Mouse (Mus musculus): ENCODE results near the gene Cdc42. TPM values are rescaled to one million over a fixed set of nuclear protein-coding genes. Genes with fewer than 3 reads are reported as not detected.

Gene Cdc42
- polyA plus RNA-seq, 1 experiment from 2014 or later, result 749 TPM

GRCm38 (mm10) chr4:137277166-137277513 lies 80.4 kb downstream of the Cdc42 start, which contains the start of gene Wnt4:
Gene Wnt4 (plus strand): TSS chr4:137277489.
- ATAC-seq, result peak; percentile 62
- Histone ChIP-seq H3K9ac (replicated peaks) (peak within 1 kb of the TSS; percentile 67), H3K9me3 (no peaks in the 10 kb centered on the region), H3K4me3 (replicated peaks) (peak within 1 kb of the TSS; percentile 50), H3K4me1 (replicated peaks) (peaks cover 31% of the 10 kb centered on the region), H3K27ac (no peak within 1 kb of the TSS; the same call in 1 of the 2 replicates), H3K27me3 (peaks cover 87% of the 10 kb centered on the region), H3K4me2 (replicated peaks) (peak within 1 kb of the TSS; percentile 92), H3K36me3 (no peaks in the 10 kb centered on the region)
- 1% methylated on average over 32 of the region's 45 CpGs for WGBS

GRCm38 (mm10) chr4:137276443-137277165 lies 80.9 kb downstream of the Cdc42 start:
- Histone ChIP-seq H3K9me3 (no peaks in the 10 kb centered on the region), H3K4me3 (replicated peaks) (peak overlapping the region; percentile 50), H3K9ac (replicated peaks) (peak overlapping the region; percentile 67), H3K27ac (no peak overlapping the region), H3K4me2 (replicated peaks) (peak overlapping the region; percentile 92), H3K36me3 (no peaks in the 10 kb centered on the region), H3K4me1 (replicated peaks) (peaks cover 31% of the 10 kb centered on the region), H3K27me3 (peaks cover 82% of the 10 kb centered on the region)
- 2% methylated on average over 36 of the region's 46 CpGs for WGBS
- ATAC-seq, result peak; percentile 10; the same call in 1 of the 2 replicates

- no peak overlapping the region for H3K9ac ChIP-seq (replicated peaks)
- no peaks in the 10 kb centered on the region for H3K9me3 ChIP-seq
- no peak overlapping the region for H3K27ac ChIP-seq
- no peak for ATAC-seq
- whole genome bisulfite sequencing, result 7% methylated on average over 6 of the region's 6 CpGs
- peaks cover 59% of the 10 kb centered on the region for H3K27me3 ChIP-seq
- H3K4me2 ChIP-seq (replicated peaks), result no peak overlapping the region
- no peaks in the 10 kb centered on the region for H3K36me3 ChIP-seq
- H3K4me1 ChIP-seq (replicated peaks), result peaks cover 26% of the 10 kb centered on the region
- no peak overlapping the region for H3K4me3 ChIP-seq (replicated peaks)
Measured at GRCm38 (mm10) chr4:137274304-137274703, 83.2 kb downstream of the Cdc42 start.

DNA sequence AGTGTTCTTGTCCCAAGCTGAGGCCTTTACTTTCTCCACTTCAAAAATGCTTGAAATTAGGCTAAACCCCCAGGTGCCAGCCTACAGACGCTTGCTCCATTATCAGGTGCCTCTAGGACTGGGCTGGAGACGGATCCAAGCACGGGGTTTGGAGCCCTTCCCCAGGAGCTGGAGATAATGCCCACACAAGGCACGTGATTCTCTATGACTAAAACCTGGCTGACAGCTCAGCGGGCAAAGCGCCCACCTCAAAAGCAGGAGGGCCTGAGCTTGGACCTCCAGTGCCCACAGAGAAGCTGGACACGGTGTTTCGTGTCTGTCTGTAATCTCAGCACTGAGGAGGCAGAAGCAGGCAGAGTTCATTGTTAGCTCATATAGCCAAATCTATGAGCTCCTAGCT lies 85.7 kb downstream of the Cdc42 start:
- peaks cover 5% of the 10 kb centered on the region for H3K4me1 ChIP-seq (replicated peaks)
- no peaks in the 10 kb centered on the region for H3K9me3 ChIP-seq
- no peak overlapping the region for H3K27ac ChIP-seq
- 76% methylated on average over 8 of the region's 8 CpGs for WGBS
- no peak overlapping the region for H3K4me3 ChIP-seq (replicated peaks)
- peaks cover 34% of the 10 kb centered on the region for H3K27me3 ChIP-seq
- no peak overlapping the region for H3K9ac ChIP-seq (replicated peaks)
- no peak for ATAC-seq
- no peaks in the 10 kb centered on the region for H3K36me3 ChIP-seq
- H3K4me2 ChIP-seq (replicated peaks), result no peak overlapping the region

Other genes starting within 250 kb of the Cdc42 start
- gene Wnt4, start 80.2 kb downstream of the Cdc42 start, polyA plus RNA-seq (2015; fragmentation: Nextera tagmentation; extraction: Ambion mirVana), result 0.59 and 1.4 TPM in 2 replicates
- not detected in 2 replicates for gene Cela3a, start 52.1 kb upstream of the Cdc42 start, polyA plus RNA-seq (2015; fragmentation: Nextera tagmentation; extraction: Ambion mirVana)
- gene Cela3b, start 72.8 kb upstream of the Cdc42 start, polyA plus RNA-seq (2015; fragmentation: Nextera tagmentation; extraction: Ambion mirVana), result not detected in 2 replicates
- gene 1700013G24Rik, start 95.6 kb upstream of the Cdc42 start, polyA plus RNA-seq (2015; fragmentation: Nextera tagmentation; extraction: Ambion mirVana), result not detected in 2 replicates
- 4.2 and 5.0 TPM in 2 replicates for gene Hspg2, start 111.0 kb upstream of the Cdc42 start, polyA plus RNA-seq (2015; fragmentation: Nextera tagmentation; extraction: Ambion mirVana)
- 0.58 TPM in 1 of 2 replicates, not detected in the other for gene Ldlrad2, start 216.8 kb upstream of the Cdc42 start, polyA plus RNA-seq (2015; fragmentation: Nextera tagmentation; extraction: Ambion mirVana)
- gene Usp48, start 236.0 kb upstream of the Cdc42 start, polyA plus RNA-seq (2015; fragmentation: Nextera tagmentation; extraction: Ambion mirVana), result 71.7 and 72.9 TPM in 2 replicates

All from midbrain, embryonic 13.5 days (tissue).